Mouse (Mus musculus) stomach, embryonic 14.5 days (tissue): Measurements from ENCODE around the gene Xrcc6. TPM values are rescaled to one million over a fixed set of nuclear protein-coding genes. Genes with fewer than 3 reads are reported as not detected.

Source experiments
- ATAC-seq: fragments of 200-750 bp; cut with Nextera tagmentation; 2 replicates; pipeline ENCODE4 v1.8.0; 2017; ENCODE audit warnings: low read depth, moderate TSS enrichment; ENCODE audit not compliant: insufficient number of reproducible peaks, insufficient read depth, low FRiP score
- H3K27ac ChIP-seq: fragments of 300-500 bp; sonication (generic); 2 replicates; pipeline ENCODE4 v1.5.1; 2014; ENCODE audit warnings: mild to moderate bottlenecking, low read length, moderate library complexity, mixed read lengths
- H3K27me3 ChIP-seq: fragments of 300-500 bp; sonication (generic); 2 replicates; pipeline ENCODE4 v1.6.1; 2014; ENCODE audit warnings: low read length, control low read depth, mixed read lengths; ENCODE audit not compliant: control insufficient read depth, insufficient read depth
- H3K36me3 ChIP-seq: fragments of 300-500 bp; sonication (generic); 2 replicates; pipeline ENCODE4 v1.6.1; 2014; ENCODE audit warnings: mild to moderate bottlenecking, control low read depth, low read length, moderate library complexity, mixed read lengths; ENCODE audit not compliant: control insufficient read depth, insufficient read depth
- H3K4me1 ChIP-seq: fragments of 300-500 bp; sonication (generic); 2 replicates; pipeline ENCODE4 v1.6.1; 2014; ENCODE audit warnings: low read length, control low read depth, mixed read lengths; ENCODE audit not compliant: control insufficient read depth, insufficient read depth
- H3K4me2 ChIP-seq: fragments of 300-500 bp; sonication (generic); replicated peaks from 2 replicates; pipeline ENCODE4 v1.6.1; 2014; ENCODE audit warnings: low read depth, low read length, control low read depth
- H3K4me3 ChIP-seq: fragments of 300-500 bp; sonication (generic); 2 replicates; pipeline ENCODE4 v1.5.1; 2014; ENCODE audit warnings: low read depth, low read length, control low read depth
- H3K9ac ChIP-seq: fragments of 300-500 bp; sonication (generic); replicated peaks from 2 replicates; pipeline ENCODE4 v1.6.1; 2014; ENCODE audit warnings: low read depth, mild to moderate bottlenecking, control low read depth, low read length, moderate library complexity, mixed read lengths
- H3K9me3 ChIP-seq: fragments of 300-500 bp; sonication (generic); 2 replicates; pipeline ENCODE4 v1.6.1; 2016; ENCODE audit warnings: low read depth, low read length, control low read depth; ENCODE audit not compliant: control insufficient read depth
- WGBS: fragments of 180-500 bp; shearing (Covaris S2); extraction: QIAGEN DNeasy Blood & Tissue Kit; methylation state at CpG from one replicate; pipeline ENCODE4 v1.1.7; 2014; 5-methylcytosine and 5-hydroxymethylcytosine counted together
- polyA plus RNA-seq: library from polyadenylated mRNA; unstranded; fragments of >200 nt; fragmentation: Nextera tagmentation; extraction: Ambion mirVana; gene quantifications from 2 replicates; pipeline ENCODE4 v1.2.1, GENCODE M21; 2014

Xrcc6 gene
- polyA plus RNA-seq, 1 experiment from 2014 or later = 90.0 TPM

GRCm38 (mm10) chr15:81990549-81990948 lies 2.9 kb downstream of the Xrcc6 start:
- Histone ChIP-seq H3K4me1 (no peaks in the 10 kb centered on the region), H3K27me3 (no peaks in the 10 kb centered on the region), H3K36me3 (peaks cover 7% of the 10 kb centered on the region; the same call in 1 of the 2 replicates), H3K9me3 (no peaks in the 10 kb centered on the region), H3K9ac (no peak overlapping the region), H3K27ac (no peak overlapping the region), H3K4me2 (no peak overlapping the region), H3K4me3 (no peak overlapping the region)
- ATAC-seq = peak; percentile 54; the same call in 1 of the 2 replicates
- 55% methylated on average over 7 of the region's 7 CpGs for WGBS

DNA sequence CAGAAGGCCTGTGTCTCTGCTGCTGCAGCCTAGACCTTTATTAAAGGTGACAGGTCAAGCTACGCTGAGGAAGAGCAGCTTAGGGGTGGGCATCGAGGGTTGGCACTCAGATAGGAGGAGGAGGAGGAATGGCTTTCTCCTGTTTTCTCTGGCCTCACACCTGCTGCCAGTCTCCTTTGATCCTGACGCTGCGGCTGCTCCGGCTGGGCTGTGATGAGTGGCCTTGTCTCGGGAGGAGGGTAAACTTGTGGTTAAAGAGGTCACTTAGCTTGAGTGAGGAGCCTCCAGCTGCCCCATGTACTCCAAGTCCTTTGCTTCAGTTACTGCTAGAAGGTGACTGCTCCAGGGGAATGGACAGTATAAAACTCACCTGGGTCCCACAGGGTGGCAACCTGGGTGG lies 6.4 kb downstream of the Xrcc6 start:
- Histone ChIP-seq H3K4me2 (no peak overlapping the region), H3K27ac (no peak overlapping the region), H3K36me3 (peaks cover 26% of the 10 kb centered on the region), H3K27me3 (no peaks in the 10 kb centered on the region), H3K9me3 (no peaks in the 10 kb centered on the region), H3K4me1 (no peaks in the 10 kb centered on the region), H3K4me3 (no peak overlapping the region), H3K9ac (no peak overlapping the region)
- 70% methylated on average over 6 of the region's 6 CpGs for WGBS
- ATAC-seq = no peak

DNA sequence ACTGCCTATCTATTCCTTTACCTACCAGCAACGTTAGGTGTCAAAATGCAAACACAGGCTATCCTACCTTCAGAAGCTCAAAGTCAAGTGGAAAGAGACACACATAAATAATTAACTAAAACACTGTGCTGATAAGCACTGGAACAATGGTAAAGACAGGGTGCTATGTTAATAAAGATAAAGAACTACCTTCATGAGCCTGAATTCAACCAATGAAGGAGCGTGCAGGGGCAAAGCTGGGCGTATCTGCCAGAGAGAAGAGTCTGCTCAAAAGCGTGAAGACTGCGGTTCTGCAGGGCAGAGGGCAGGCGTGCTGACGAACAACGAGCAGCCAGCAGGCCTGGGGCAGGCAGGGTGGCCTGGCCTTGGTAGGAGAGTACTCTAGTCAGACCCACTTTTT lies 16.6 kb downstream of the Xrcc6 start:
- no peaks in the 10 kb centered on the region for H3K9me3 ChIP-seq
- ATAC-seq = no peak
- H3K27me3 ChIP-seq = no peaks in the 10 kb centered on the region
- no peak overlapping the region for H3K9ac ChIP-seq
- no peak overlapping the region for H3K27ac ChIP-seq
- H3K4me2 ChIP-seq = no peak overlapping the region
- 82% methylated on average over 8 of the region's 8 CpGs for WGBS
- no peaks in the 10 kb centered on the region for H3K4me1 ChIP-seq
- H3K4me3 ChIP-seq = no peak overlapping the region
- H3K36me3 ChIP-seq = peaks cover 8% of the 10 kb centered on the region

- no peak overlapping the region for H3K4me3 ChIP-seq
- H3K4me1 ChIP-seq = peaks cover 11% of the 10 kb centered on the region
- WGBS = 81% methylated on average over 6 of the region's 6 CpGs
- no peak for ATAC-seq
- no peak overlapping the region for H3K27ac ChIP-seq
- no peaks in the 10 kb centered on the region for H3K9me3 ChIP-seq
- H3K27me3 ChIP-seq = no peaks in the 10 kb centered on the region
- H3K9ac ChIP-seq = no peak overlapping the region
- no peak overlapping the region for H3K4me2 ChIP-seq
- H3K36me3 ChIP-seq = no peaks in the 10 kb centered on the region; the same call in none of the 2 replicates
Observed at GRCm38 (mm10) chr15:82011947-82012346, 24.3 kb downstream of the Xrcc6 start.

DNA sequence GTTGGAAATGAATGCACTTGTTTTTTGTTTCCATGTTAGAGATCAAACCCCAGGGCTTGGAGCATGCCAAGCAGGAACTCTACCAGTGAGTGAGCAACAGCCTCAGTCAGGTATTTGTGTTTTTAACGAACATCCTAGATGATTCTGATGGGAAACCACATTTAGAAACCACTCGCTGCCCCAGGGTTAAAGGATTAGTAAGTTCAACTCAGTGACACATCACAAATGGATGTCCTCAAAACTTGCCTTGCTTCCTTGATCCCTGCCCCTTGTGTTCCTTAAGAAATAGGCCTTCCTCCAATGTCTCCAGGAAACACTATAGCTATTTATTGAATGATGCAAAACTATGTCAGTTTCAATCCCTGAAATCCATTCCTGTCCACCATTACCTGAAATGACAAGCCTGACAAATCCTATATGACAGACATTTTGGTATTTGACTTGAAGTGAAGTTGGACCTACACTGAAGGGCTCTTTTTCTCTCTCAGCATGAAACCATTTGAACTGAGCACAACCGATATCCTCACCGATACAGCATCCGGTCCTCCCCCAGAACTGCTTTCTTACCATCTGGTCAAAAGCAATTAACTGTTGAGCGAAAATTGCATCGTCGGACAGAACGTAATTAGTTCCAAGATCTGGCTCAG lies 27.2 kb downstream of the Xrcc6 start:
- Histone ChIP-seq H3K27me3 (no peaks in the 10 kb centered on the region), H3K36me3 (peaks cover 8% of the 10 kb centered on the region), H3K4me2 (peak overlapping the region; percentile 97), H3K4me3 (peak overlapping the region; percentile 96), H3K4me1 (peaks cover 13% of the 10 kb centered on the region), H3K9ac (peak overlapping the region; percentile 86), H3K27ac (no peak overlapping the region), H3K9me3 (no peaks in the 10 kb centered on the region)
- WGBS = 20% methylated on average over 9 of the region's 9 CpGs
- ATAC-seq = no peak

GRCm38 (mm10) chr15:82015392-82016100 lies 27.9 kb downstream of the Xrcc6 start:
- Histone ChIP-seq H3K9me3 (no peaks in the 10 kb centered on the region), H3K27me3 (no peaks in the 10 kb centered on the region), H3K36me3 (peaks cover 10% of the 10 kb centered on the region), H3K4me2 (peak overlapping the region; percentile 97), H3K27ac (peak overlapping the region; percentile 76), H3K9ac (peak overlapping the region; percentile 86), H3K4me3 (peak overlapping the region; percentile 96), H3K4me1 (peaks cover 13% of the 10 kb centered on the region)
- 1% methylated on average over 39 of the region's 39 CpGs for WGBS
- ATAC-seq = 0 out of 2 replicates have a peak, but pooled peaks have one; percentile 9

GRCm38 (mm10) chr15:82016101-82016808 lies 28.6 kb downstream of the Xrcc6 start:
- Histone ChIP-seq H3K27ac (peak overlapping the region; percentile 76), H3K9me3 (no peaks in the 10 kb centered on the region), H3K4me2 (peak overlapping the region; percentile 97), H3K4me1 (peaks cover 13% of the 10 kb centered on the region), H3K27me3 (no peaks in the 10 kb centered on the region), H3K9ac (peak overlapping the region; percentile 86), H3K4me3 (peak overlapping the region; percentile 96), H3K36me3 (peaks cover 10% of the 10 kb centered on the region)
- ATAC-seq = peak; percentile 97
- WGBS = under 1% methylated on average over 53 of the region's 53 CpGs

DNA sequence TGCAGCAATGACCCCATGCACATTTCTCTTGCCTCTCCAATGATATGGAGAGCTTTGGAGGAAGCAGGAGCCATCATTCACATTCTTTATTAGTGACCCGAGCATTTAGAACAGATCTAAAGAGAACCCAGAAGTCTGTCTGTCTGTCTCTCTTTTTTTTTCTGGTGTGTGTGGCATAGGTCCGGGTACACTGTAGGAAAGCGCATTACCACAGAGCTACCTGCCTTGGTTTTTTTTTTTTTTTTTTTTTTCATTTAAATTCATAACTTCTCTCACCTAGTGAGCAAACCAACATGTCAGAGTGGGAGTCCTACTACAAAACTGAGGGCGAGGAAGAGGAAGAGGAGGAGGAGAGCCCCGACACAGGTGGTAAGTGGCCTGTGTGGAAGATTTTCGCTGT lies 29.2 kb downstream of the Xrcc6 start:
- peak overlapping the region; percentile 96 for H3K4me3 ChIP-seq
- H3K27me3 ChIP-seq = no peaks in the 10 kb centered on the region
- H3K9ac ChIP-seq = peak overlapping the region; percentile 59
- WGBS = 27% methylated on average over 6 of the region's 6 CpGs
- no peaks in the 10 kb centered on the region for H3K9me3 ChIP-seq
- H3K4me2 ChIP-seq = peak overlapping the region; percentile 70
- no peak for ATAC-seq
- peaks cover 14% of the 10 kb centered on the region for H3K36me3 ChIP-seq
- peaks cover 13% of the 10 kb centered on the region for H3K4me1 ChIP-seq
- peak overlapping the region; percentile 59; the same call in 1 of the 2 replicates for H3K27ac ChIP-seq
